Mouse (Mus musculus) heart, adult 8-10 months (tissue): ENCODE measurements around the gene Krtap5-2. TPM values are rescaled to one million over a fixed set of nuclear protein-coding genes. Genes with fewer than 3 reads are reported as not detected.
"Not testable (repeated sequence)": the region's sequence is repeated elsewhere in the genome, so short reads cannot be mapped to it uniquely, and the experiment has no call there.

ENCODE experiments used
- DNase-seq: peaks from one replicate; pipeline ENCODE4 v3.0.0; 2022; ENCODE audit warnings: low spot score
- total RNA-seq, 4 experiments: library from RNA; stranded (reverse); gene quantifications; 2 replicates each; pipeline ENCODE4 v1.2.4; 2022

Krtap5-2 gene
- total RNA-seq, 4 experiments from 2014 or later = not detected

DNA sequence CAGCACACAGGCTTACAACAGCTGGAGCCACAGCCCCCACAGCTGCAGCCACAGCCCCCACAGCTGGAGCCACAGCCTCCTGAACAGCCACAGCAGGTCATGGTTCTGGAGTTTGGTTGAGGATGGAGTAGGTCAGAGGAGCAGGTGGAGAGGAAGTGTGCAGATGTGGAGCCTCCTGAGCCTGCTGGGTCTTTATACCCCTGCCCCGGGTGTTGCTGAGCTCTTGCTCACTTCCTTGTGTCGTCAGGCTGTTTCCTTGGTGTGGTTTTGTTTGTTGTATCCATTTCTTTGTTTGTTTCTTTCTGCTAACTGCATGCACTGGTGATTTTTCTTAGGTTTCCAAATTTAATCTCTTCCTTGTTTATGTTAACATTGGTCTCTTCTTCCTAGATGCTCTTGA lies 39.9 kb downstream of the Krtap5-2 start, which contains the start of gene Gm39115:
Gene Gm39115, minus strand, starts transcription at position 101 of the 400 bp plus-strand sequence.
- DNase-seq = not testable (repeated sequence)

GRCm38 (mm10) chr7:142134206-142134995 lies 41.4 kb downstream of the Krtap5-2 start:
- no peak for DNase-seq

DNA sequence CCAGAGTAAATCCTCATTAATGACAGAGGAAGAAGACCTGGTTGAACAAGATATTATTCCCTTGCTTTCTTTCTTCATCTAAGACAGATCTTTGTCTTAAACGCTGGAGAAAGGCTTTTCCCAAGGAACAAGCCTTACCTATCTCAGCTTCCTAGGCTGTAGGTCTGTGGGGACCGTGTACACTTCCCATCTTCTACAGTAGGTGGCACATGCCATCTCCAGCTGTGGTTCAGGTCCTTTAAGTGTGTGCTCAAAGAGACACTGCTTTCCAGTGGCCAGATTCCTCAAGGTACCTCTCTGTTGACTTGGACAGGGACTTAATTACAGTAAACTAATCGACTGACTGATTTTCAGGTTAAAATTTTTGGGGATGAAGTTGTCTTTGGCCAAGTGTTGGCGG lies 47.0 kb downstream of the Krtap5-2 start:
- no peak for DNase-seq

Other genes with a start within 250 kb of the Krtap5-2 start
- under 1 TPM; 0.16 to 0.43 (median 0.22) TPM for gene Brsk2, start 226.3 kb downstream of the Krtap5-2 start, total RNA-seq
- gene Mob2, start 114.9 kb downstream of the Krtap5-2 start, total RNA-seq = 10 to 100 TPM; 45.2 to 53.5 (median 46.9) TPM
- gene Dusp8, start 80.2 kb downstream of the Krtap5-2 start, total RNA-seq = 10 to 100 TPM; 26.3 to 48.9 (median 37.9) TPM
- gene Gm45618, start 55.3 kb downstream of the Krtap5-2 start, total RNA-seq = not detected
- not detected for gene Gm39115, start 40.0 kb downstream of the Krtap5-2 start, total RNA-seq
- gene Gm45337, start 31.4 kb downstream of the Krtap5-2 start, total RNA-seq = not detected
- gene Gm29735, start 18.9 kb downstream of the Krtap5-2 start, total RNA-seq = not detected
- gene Gm4553, start 10.3 kb downstream of the Krtap5-2 start, total RNA-seq = not detected
- not detected for gene Gm10153, start 14.4 kb upstream of the Krtap5-2 start, total RNA-seq
- gene Krtap5-3, start 25.4 kb upstream of the Krtap5-2 start, total RNA-seq = not detected
- gene Gm7579, start 35.9 kb upstream of the Krtap5-2 start, total RNA-seq = not detected
- under 1 TPM in 1 of 4 experiments, not detected in 3; 0.22 TPM for gene Krtap5-5, start 54.0 kb upstream of the Krtap5-2 start, total RNA-seq
- not detected for gene Gm40460, start 65.1 kb upstream of the Krtap5-2 start, total RNA-seq
- not detected for gene Gm2431, start 82.3 kb upstream of the Krtap5-2 start, total RNA-seq
- gene Gm4559, start 98.4 kb upstream of the Krtap5-2 start, total RNA-seq = not detected
- not detected for gene Krtap5-1, start 121.1 kb upstream of the Krtap5-2 start, total RNA-seq
- not detected for gene Krtap5-4, start 127.5 kb upstream of the Krtap5-2 start, total RNA-seq
- 1 to 10 TPM; 2.4 to 4.7 (median 3.4) TPM for gene Ifitm10, start 197.7 kb upstream of the Krtap5-2 start, total RNA-seq
- 10 to 100 TPM in 1 of 4 experiments, 1 to 10 TPM in 2, under 1 TPM in 1; 0.63 to 14.1 (median 6.3) TPM for gene Gm49369, start 206.7 kb upstream of the Krtap5-2 start, total RNA-seq
- 1,000 to 10,000 TPM; 1,038 to 1,126 (median 1,089) TPM for gene Ctsd, start 212.0 kb upstream of the Krtap5-2 start, total RNA-seq